Mouse (Mus musculus): ENCODE data around the gene Cwc15.

- no peak for TF ChIP-seq CTCF (IDR thresholded peaks at IDR 0.05; ENCODE audit: low read depth)
- no peak for TF ChIP-seq EP300 (IDR thresholded peaks at IDR 0.05; ENCODE audit: low read depth)
These were observed 33.2 kb downstream of the Cwc15 start for GRCm38 (mm10) chr9:14533659-14534058.

Data from liver, postnatal 0 days (tissue).